Mouse (Mus musculus) lung, postnatal 0 days (tissue): ENCODE results near the gene Themis2.

ENCODE experiments used
- CTCF ChIP-seq: IDR thresholded peaks from 2 replicates; pipeline ENCODE4 v1.5.1; 2016; ENCODE audit warnings: antibody characterized with exemption, mild to moderate bottlenecking
- EP300 ChIP-seq: IDR thresholded peaks from 2 replicates; pipeline ENCODE4 v1.6.1; 2016; ENCODE audit warnings: antibody characterized with exemption, mild to moderate bottlenecking, control low read depth

- no peak for TF ChIP-seq CTCF
- TF ChIP-seq EP300, result no peak
Observed at GRCm38 (mm10) chr4:132741491-132741890, 54.7 kb downstream of the Themis2 start.
